Mouse (Mus musculus): Measurements from ENCODE around the gene Actrt2.

The Actrt2 gene

DNA sequence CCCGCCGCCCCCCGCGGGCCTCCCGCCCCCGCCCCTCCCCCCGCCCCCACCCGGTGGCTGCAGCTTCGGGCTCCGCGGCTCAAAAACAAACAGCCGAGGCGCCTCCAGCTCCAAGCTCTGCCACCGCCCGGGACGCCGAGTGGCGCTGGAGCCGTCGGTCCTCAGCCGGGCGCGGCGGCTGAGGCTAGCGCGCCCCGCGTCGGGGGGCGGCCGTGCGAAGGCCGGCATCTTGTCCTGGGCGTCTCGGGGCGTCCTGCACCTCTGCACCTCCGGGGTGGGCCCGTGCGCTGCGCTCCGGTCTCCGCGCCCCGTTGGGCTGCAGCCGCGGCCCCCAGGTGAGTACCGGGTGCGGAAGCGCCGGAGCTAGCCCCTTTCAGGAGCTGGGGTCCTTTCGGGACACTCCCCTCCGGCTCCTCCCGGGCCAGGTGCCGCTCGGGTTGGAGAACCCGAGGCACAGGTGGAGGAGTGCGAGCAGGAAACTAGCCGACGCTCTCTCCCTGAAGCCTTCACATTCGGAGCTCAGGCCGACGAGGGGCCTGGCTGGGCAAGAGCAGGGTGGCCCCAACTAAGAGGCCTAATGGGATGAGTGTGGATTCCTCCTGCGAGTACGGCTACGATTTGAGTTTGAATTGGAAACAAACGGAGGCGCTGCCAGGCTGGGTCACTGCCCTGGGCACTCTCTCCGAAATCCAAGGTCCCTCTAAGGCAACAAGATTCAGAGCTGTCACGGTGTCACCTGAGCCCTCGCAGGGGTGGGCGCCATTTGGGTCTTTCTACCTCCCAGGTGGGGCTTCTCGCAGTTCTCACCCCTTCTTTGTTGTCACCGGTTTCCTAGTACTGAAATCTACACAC lies 30.0 kb downstream of the Actrt2 start:
- DNase-seq: no peak

- no peak for DNase-seq
Measured at GRCm38 (mm10) chr4:154636721-154637311, 30.9 kb downstream of the Actrt2 start, which contains the start of gene Prdm16. Gene Prdm16, minus strand, starts transcription at chr4:154636873.

- DNase-seq: no peak
Measured at GRCm38 (mm10) chr4:154636053-154636433, 31.6 kb downstream of the Actrt2 start.

DNA sequence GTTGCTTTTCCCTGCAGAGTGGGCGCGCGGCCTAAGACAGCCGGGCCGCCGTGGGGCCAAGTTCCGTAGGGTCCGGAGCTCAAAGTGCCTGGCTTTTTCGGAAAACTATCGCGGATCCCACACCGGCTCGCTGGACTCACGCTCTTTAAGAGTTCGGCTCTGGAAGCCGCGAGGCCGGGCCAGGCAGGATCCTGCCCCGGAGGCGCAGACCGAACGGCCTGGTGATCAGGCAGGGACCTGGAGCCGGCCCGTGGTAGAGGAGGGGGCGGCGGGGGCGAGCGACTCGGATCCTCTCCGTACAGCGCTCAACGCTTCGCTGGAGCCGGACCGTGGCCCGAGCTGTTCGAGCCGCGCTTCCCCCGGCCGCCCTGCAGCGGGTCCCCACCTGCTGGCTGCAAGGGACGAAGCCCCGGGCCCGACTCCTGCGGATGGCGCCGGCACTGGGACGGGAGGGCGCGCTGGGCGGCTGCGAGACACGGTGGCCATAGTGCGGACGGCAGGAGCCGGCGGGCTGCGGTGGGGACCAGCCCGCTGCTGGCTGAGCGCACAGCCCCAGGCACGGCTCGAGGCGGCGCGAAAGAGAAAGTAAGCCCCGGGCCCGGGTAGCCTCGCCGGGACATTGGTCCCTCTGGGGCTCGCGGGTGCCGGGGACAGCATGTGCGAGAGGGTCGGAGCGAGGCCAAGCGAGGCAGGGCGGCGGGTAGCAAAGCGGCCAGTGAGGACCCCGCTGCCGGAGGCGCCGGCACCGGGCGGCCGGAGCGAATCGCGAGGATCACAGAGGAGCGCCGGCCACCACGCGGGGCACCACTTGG lies 32.2 kb downstream of the Actrt2 start:
- DNase-seq: no peak

GRCm38 (mm10) chr4:154634470-154635240 lies 33.0 kb downstream of the Actrt2 start:
- DNase-seq: no peak

- DNase-seq: no peak
Measured at GRCm38 (mm10) chr4:154634001-154634400, 33.7 kb downstream of the Actrt2 start.

DNA sequence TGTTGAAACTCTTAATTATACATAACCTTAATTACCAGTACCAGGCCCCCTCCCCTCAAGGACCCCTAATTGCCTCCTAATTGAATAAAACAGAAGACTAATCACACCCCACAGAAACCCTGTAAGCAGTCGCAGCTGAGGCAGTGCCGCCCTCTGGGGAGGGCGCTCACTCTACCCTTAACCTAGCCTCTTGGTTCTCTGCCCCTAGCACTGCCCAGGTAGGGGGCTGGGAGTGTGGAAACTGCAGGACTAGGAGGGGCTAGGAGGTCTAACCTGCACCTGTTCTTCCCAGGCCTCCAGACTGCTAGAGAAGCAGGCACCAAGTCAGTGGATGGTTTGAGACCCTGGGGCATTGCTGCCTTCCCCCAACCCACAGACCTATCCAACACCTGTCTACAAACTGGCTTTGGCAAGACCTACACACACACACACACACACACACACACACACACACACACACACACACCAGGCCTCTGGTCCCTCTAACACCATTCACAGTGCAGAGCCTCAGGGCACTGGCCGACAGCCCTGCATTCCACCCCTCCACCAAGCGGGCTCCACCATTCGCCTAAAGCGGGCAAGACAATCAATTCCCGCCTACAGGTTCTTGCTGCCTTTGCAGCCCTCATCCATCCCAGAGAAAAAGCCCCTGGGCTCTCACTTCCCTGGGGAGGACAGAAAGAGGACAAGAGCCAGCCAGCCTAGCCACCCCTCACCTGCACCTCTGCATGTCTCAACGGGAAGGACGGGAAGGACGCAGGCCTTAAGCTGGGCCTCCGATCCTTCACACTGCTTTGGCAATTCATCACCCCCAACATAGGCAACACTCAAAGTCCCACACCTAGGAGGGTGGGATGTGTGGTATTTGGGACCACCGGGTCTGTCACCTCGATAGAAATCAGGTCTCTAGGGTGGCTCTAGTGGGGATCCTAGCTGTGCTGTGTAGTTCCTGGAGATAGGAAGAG lies 34.6 kb downstream of the Actrt2 start:
- no peak for DNase-seq

- no peak for DNase-seq
Measured at GRCm38 (mm10) chr4:154630763-154631162, 36.9 kb downstream of the Actrt2 start.

DNA sequence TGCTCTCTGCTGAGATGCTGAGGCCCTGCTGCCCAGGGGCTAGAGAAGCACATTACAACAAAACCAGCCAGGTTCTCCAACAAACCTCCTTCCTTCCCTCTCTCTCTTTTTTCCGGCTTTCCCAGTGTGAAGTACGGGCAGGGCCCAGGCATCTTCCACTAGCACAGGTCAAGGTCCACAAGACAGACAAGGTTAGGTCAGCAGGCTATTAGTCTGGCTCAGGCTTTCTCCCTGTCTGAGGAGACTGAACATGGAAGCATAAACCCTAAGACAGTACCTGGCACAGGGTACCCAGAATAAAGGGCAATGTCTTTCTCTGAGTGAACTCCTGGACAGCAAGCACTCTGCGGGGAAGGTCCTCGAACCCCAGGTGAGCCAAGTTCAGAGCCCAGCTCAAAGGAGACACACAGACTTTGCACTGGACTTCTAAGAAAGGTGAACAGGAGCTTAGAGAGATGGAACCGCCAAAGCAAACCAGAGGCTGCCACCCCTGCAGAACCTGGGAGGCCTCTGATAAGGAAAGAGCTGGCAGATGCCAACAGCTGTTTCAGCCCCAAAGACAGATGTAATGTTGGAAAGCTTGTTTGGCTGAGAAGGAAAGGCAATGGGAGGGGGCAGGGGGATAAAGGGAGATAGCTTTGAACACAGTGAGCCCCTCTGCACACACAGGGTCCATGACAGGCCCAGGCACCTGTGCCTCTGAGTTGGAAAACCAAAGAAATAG lies 40.1 kb downstream of the Actrt2 start:
- no peak for DNase-seq

GRCm38 (mm10) chr4:154626282-154626681 lies 41.4 kb downstream of the Actrt2 start:
- DNase-seq: no peak

DNA sequence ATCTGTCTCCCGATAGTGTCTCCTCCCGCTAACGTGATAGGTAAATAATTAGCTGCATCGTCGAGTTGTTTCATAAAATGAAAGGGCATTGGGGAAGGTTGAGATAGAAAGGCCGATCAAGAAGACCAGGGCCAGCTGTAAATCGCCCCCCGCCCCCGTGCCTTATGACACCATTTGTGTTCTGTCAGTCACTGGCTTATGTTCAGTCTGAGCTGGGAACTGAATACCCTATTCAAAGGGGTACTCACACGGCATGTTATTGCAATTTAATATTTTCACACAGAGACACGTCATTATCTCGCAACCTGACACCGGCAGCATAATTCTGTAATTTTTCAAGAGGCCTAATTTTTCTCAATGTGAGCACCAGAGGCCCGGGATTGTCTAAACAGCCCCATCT lies 42.0 kb downstream of the Actrt2 start:
- no peak for DNase-seq

DNA sequence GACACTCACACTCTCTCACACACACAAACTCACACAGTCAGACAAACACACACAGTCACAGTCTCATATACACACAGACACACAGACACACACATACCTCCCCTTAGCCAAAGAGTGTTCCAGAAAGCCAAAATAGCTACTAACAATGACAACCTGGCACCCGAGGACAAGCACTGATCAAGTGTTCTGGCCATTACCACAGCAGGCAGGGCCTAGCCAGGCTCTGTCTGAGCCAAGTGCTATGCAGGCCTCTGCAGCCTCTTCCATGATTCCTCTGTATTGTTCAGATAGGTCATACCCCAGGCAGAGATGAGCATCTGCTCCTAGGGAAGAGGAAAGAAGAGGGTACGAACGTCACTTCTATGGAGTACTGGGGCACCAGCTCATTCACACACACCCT lies 44.4 kb downstream of the Actrt2 start:
- no peak for DNase-seq

DNA sequence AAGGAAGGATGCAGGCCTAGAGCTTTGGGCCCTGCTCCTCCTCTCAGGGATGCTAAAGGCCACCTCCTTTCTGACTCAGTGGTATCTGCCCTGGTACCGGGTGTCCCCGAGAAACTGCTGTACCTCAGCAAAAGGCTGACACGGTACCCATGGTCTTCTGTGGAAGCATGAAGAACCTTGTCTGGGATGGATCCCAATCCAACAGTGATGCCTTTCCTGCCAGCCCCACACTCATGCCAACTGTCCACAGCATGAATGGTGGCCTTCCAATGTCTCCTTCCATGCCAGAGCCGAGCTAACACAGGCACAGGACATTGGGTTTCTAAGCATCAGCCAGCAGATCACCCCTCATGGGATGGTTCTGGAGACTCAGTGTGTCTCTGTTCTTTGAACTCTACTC lies 45.1 kb downstream of the Actrt2 start:
- no peak for DNase-seq
